Mouse (Mus musculus) lung, embryonic 16.5 days (tissue): ENCODE data around the gene Dip2a. TPM values are rescaled to one million over a fixed set of nuclear protein-coding genes. Genes with fewer than 3 reads are reported as not detected.

ENCODE experiments used
- ATAC-seq: fragments of 200-750 bp; cut with Nextera tagmentation; 2 replicates; pipeline ENCODE4 v1.8.0; 2017; ENCODE audit warnings: low read depth, mild to moderate bottlenecking, moderate library complexity
- H3K27ac ChIP-seq: fragments of 300-500 bp; sonication (generic); 2 replicates; pipeline ENCODE4 v1.5.1; 2014; ENCODE audit warnings: mild to moderate bottlenecking, control low read depth, low read length
- H3K27me3 ChIP-seq: fragments of 300-500 bp; sonication (generic); 2 replicates; pipeline ENCODE4 v1.6.1; 2014; ENCODE audit warnings: low read depth, low read length, mixed read lengths; ENCODE audit not compliant: control insufficient read depth, insufficient read depth
- H3K36me3 ChIP-seq: fragments of 300-500 bp; sonication (generic); 2 replicates; pipeline ENCODE4 v1.6.1; 2014; ENCODE audit warnings: low read length; ENCODE audit not compliant: control insufficient read depth, insufficient read depth
- H3K4me1 ChIP-seq: fragments of 300-500 bp; sonication (generic); replicated peaks from 2 replicates; pipeline ENCODE4 v1.6.1; 2014; ENCODE audit warnings: low read length, mixed read lengths; ENCODE audit not compliant: control insufficient read depth, insufficient read depth
- H3K4me2 ChIP-seq: fragments of 300-500 bp; sonication (generic); 2 replicates; pipeline ENCODE4 v1.6.1; 2014; ENCODE audit warnings: low read depth, low read length, control low read depth
- H3K4me3 ChIP-seq: fragments of 300-500 bp; sonication (generic); 2 replicates; pipeline ENCODE4 v1.5.1; 2014; ENCODE audit warnings: mild to moderate bottlenecking, low read length, control low read depth
- H3K9ac ChIP-seq: fragments of 300-500 bp; sonication (generic); 2 replicates; pipeline ENCODE4 v1.6.1; 2014; ENCODE audit warnings: low read length, control low read depth
- H3K9me3 ChIP-seq: fragments of 300-500 bp; sonication (generic); 2 replicates; pipeline ENCODE4 v1.6.1; 2016; ENCODE audit warnings: low read length; ENCODE audit not compliant: control insufficient read depth
- WGBS: fragments of 180-500 bp; shearing (Covaris S2); extraction: QIAGEN DNeasy Blood & Tissue Kit; methylation state at CpG from one replicate; pipeline ENCODE4 v1.1.7; 2014; 5-methylcytosine and 5-hydroxymethylcytosine counted together
- polyA plus RNA-seq: library from polyadenylated mRNA; unstranded; fragments of >200 nt; fragmentation: Nextera tagmentation; extraction: Ambion mirVana; gene quantifications from 2 replicates; pipeline ENCODE4 v1.2.1, GENCODE M21; 2015

Gene Dip2a
- polyA plus RNA-seq, 1 experiment from 2014 or later: 12.9 TPM

DNA sequence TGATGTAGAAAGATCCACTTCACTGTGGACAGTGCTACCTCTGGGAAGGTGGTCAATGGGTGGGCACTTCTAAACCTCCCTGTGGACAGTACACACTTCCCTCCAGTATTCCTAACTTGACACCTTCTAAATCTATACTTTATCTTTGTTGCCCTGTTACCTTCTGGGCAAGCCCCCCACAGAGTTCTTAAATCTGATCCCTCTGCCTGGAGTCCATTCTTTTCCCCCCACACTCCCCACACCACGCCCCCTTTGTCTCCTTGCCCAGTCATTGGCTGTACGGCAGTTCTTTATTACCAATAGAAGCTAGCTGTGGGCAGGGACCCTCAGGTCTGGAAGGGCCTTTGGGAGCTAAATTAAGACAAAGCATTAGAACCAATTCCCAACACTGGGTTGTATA, 100.0 kb downstream of the Dip2a start:
- Histone ChIP-seq H3K9me3 (no peaks in the 10 kb centered on the region), H3K4me1 (no peaks in the 10 kb centered on the region), H3K27ac (no peak overlapping the region), H3K4me3 (no peak overlapping the region), H3K27me3 (no peaks in the 10 kb centered on the region), H3K4me2 (no peak overlapping the region), H3K36me3 (no peaks in the 10 kb centered on the region), H3K9ac (no peak overlapping the region)
- WGBS: 77% methylated on average over 2 of the region's 2 CpGs
- no peak for ATAC-seq

GRCm38 (mm10) chr10:76239401-76239800, 105.7 kb downstream of the Dip2a start:
- Histone ChIP-seq H3K9ac (no peak overlapping the region), H3K36me3 (no peaks in the 10 kb centered on the region), H3K27me3 (no peaks in the 10 kb centered on the region), H3K4me2 (no peak overlapping the region), H3K27ac (no peak overlapping the region; the same call in 1 of the 2 replicates), H3K4me1 (peaks cover 7% of the 10 kb centered on the region; the same call in 1 of the 2 replicates), H3K4me3 (no peak overlapping the region), H3K9me3 (no peaks in the 10 kb centered on the region)
- 44% methylated on average over 4 of the region's 4 CpGs for WGBS
- ATAC-seq: no peak

DNA sequence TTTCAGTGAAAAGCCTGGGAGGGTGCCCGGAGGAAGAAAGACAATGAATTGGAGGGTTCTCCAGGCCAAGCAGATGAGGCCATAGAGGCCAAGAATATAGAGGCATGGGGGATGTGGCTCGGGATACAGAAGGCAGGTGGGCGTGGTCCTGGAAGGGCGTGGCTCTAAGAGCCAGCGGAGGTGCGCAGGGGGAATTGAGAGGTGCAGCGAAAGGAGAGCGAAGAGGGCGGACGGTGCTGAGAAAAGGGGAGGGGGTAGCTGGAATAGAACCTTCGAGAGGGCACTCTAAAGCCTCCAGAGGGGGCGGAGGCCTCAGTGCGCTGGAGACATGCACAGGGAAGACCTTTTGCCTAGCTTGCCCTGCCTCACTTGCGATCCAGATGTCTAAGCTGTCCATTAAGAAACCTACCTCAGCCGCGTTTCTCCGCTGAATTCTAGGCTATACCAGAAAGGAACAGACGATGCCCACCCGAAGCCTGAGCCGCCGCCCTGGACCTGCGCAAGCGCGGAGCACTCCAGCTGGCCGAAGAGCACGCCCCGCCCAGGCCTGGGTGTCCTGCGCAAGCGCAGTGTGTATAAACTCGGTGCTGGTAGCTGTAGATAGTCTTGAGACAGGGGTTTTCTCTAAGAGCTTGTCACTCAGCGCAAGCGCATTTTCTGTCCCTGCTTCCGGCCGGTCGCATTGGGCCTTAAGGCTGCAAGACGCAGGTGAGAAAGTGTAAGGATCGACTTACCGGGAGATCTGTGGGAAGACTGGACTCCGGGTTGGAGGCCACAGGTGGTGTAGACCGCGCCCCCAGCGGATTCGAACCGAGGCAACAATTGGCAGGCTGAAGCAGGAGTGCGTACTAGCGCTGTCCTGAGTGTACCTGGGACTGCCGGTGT, 107.5 kb downstream of the Dip2a start, which contains the start of gene Prmt2:
Gene Prmt2, minus strand, starts transcription at position 525 of the 885 bp plus-strand sequence.
- Histone ChIP-seq H3K4me3 (peak within 1 kb of the TSS; percentile 80), H3K4me2 (peak within 1 kb of the TSS; percentile 80), H3K9ac (peak within 1 kb of the TSS; percentile 81), H3K27ac (peak within 1 kb of the TSS; percentile 94), H3K36me3 (no peaks in the 10 kb centered on the region), H3K4me1 (peaks cover 7% of the 10 kb centered on the region; the same call in 1 of the 2 replicates), H3K27me3 (no peaks in the 10 kb centered on the region), H3K9me3 (no peaks in the 10 kb centered on the region)
- peak; percentile 99 for ATAC-seq
- under 1% methylated on average over 47 of the region's 47 CpGs for WGBS

DNA sequence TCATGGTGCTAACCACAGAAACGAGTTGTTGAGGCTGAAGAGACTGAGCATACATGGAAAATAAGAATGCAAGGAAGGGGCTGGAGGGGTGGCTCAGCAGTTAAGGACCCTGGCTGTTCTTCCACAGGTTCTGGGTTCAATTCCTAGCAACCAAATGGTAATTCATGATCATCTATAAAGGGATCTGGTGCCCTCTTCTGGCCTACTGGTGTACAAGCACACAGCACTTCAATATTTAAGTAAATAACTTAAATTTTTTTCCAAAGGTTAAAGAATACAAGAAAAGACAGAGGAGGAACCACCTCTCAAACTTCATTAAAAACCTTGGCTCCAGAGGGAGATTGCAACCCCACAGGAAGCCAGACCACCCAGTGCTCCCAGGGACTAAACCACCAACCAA, 115.5 kb downstream of the Dip2a start:
- Histone ChIP-seq H3K4me1 (no peaks in the 10 kb centered on the region), H3K27ac (no peak overlapping the region), H3K27me3 (no peaks in the 10 kb centered on the region), H3K9me3 (no peaks in the 10 kb centered on the region), H3K4me3 (no peak overlapping the region), H3K9ac (no peak overlapping the region), H3K4me2 (no peak overlapping the region), H3K36me3 (peaks cover 8% of the 10 kb centered on the region; the same call in 1 of the 2 replicates)
- WGBS: 70% methylated on average over 1 of the region's 1 CpGs
- no peak for ATAC-seq

DNA sequence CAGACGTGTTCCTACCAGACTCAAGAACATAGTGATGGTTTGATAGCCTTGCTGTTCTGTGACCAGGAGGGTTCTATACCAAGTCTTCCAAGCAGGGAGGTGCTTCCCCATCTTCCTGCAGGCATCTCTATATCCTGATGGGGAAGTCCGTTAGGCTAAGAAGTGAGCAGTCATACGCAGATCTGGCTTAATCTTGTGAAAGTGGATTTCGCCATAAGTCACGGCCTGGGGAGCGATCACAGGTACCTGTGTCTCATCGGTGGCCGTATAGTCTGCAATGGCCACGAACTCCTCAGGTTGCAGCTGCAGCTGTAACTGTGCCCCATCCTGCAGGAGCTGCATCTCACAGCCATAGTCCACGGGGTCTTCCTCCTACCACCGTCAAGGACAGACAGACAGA, 119.1 kb downstream of the Dip2a start:
- H3K27ac ChIP-seq: no peak overlapping the region
- no peaks in the 10 kb centered on the region for H3K4me1 ChIP-seq
- peaks cover 22% of the 10 kb centered on the region for H3K36me3 ChIP-seq
- no peak overlapping the region for H3K4me2 ChIP-seq
- H3K4me3 ChIP-seq: no peak overlapping the region
- H3K27me3 ChIP-seq: no peaks in the 10 kb centered on the region
- ATAC-seq: no peak
- 91% methylated on average over 11 of the region's 11 CpGs for WGBS
- H3K9ac ChIP-seq: no peak overlapping the region
- H3K9me3 ChIP-seq: no peaks in the 10 kb centered on the region

DNA sequence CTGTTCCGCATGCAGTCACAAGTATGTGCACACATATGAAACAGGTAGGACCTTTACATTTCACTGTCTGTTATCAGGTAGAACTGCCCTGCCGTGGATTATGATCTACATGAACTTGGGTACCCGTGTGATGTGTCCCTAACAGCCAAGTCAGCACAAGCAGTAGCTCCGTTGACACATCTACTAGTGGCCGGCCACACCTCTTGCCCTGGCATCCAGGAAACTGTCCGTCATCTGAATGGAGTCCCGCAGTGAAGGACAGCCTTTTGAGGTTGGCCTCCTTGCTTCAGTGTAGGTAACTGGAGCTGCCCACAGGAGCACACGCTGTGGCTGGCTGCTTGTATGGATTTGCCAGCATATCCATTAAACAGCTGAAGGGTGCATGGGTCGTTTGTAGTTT, 126.9 kb downstream of the Dip2a start:
- no peak for ATAC-seq
- no peak overlapping the region for H3K4me2 ChIP-seq
- peaks cover 49% of the 10 kb centered on the region for H3K36me3 ChIP-seq
- no peaks in the 10 kb centered on the region for H3K4me1 ChIP-seq
- H3K9ac ChIP-seq: no peak overlapping the region
- peaks cover 10% of the 10 kb centered on the region; the same call in 1 of the 2 replicates for H3K9me3 ChIP-seq
- H3K27me3 ChIP-seq: no peaks in the 10 kb centered on the region
- H3K27ac ChIP-seq: no peak overlapping the region
- WGBS: 70% methylated on average over 9 of the region's 9 CpGs
- no peak overlapping the region for H3K4me3 ChIP-seq

DNA sequence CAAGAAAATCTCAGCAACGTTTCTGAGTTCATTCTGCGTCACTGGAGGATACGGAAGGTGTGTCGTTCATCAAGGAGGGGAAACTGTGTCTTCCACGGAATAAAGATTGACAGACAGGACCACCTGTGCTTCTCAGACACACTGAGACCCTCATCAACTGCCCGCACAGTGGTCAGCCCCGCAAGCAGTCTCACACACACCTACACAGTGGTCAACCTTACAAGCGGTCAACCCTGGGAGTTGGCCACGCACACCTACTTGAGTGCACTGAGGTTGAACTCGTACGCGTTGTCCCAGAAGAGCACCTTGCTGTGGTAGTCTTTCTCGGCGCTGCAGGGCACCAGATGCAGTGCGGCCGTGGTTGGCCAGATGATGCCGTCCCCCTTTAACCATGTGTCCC, 128.0 kb downstream of the Dip2a start:
- no peak for ATAC-seq
- no peak overlapping the region for H3K4me3 ChIP-seq
- H3K27me3 ChIP-seq: no peaks in the 10 kb centered on the region
- H3K9ac ChIP-seq: no peak overlapping the region
- 97% methylated on average over 17 of the region's 17 CpGs for WGBS
- peaks cover 41% of the 10 kb centered on the region for H3K36me3 ChIP-seq
- no peaks in the 10 kb centered on the region for H3K4me1 ChIP-seq
- H3K4me2 ChIP-seq: no peak overlapping the region
- H3K9me3 ChIP-seq: peaks cover 10% of the 10 kb centered on the region; the same call in 1 of the 2 replicates
- no peak overlapping the region for H3K27ac ChIP-seq

DNA sequence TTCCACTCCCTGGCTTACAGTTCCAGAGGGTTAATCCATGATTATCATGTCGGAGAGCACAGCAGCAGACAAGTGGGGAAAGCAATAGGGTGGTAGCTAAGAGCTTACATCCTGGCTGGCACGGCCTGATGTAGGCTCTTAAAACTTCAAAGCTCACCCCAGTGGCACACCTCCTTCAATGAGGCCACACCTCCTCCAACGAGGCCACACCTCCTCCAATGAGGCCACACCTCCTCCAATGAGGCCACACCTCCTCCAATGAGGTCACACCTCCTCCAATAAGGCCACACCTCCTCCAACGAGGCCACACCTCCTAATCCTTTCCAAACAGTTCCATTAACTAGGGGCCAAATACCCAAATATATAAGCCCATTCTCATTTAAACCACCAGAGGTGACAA, 130.9 kb downstream of the Dip2a start:
- H3K27ac ChIP-seq: no peak overlapping the region
- no peak for ATAC-seq
- H3K4me2 ChIP-seq: no peak overlapping the region

DNA sequence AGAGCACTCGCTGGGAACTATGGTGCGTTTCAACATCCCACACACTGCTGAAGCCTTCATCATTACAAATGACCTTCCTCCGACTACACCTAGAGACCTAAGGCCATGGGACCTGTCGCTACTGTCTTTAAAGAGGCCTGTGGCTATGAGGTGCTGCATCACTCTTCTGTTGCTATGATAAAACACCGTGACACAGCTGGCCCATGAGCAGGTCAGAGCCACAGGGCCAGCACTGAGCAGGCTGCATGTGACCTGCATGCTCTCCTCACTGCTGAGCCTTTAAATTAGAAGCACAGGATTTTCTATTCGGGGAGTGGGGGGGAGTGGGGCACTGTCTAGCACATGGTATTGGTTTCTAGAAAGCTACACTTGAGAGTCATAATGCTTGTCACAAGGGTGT, 133.0 kb downstream of the Dip2a start:
- Histone ChIP-seq H3K27me3 (no peaks in the 10 kb centered on the region), H3K4me3 (no peak overlapping the region), H3K9me3 (peaks cover 10% of the 10 kb centered on the region; the same call in 1 of the 2 replicates), H3K4me2 (no peak overlapping the region), H3K9ac (no peak overlapping the region), H3K4me1 (no peaks in the 10 kb centered on the region), H3K36me3 (peaks cover 30% of the 10 kb centered on the region), H3K27ac (no peak overlapping the region)
- no peak for ATAC-seq
- 91% methylated on average over 6 of the region's 6 CpGs for WGBS

More for the DNA sequence above, 130.9 kb downstream of the Dip2a start:
- Histone ChIP-seq H3K4me1 (no peaks in the 10 kb centered on the region), H3K9me3 (peaks cover 10% of the 10 kb centered on the region; the same call in 1 of the 2 replicates), H3K9ac (no peak overlapping the region), H3K4me3 (no peak overlapping the region), H3K36me3 (peaks cover 35% of the 10 kb centered on the region), H3K27me3 (no peaks in the 10 kb centered on the region)
- 90% methylated on average over 4 of the region's 4 CpGs for WGBS
